Mouse (Mus musculus): Measurements from ENCODE around the gene Mbl2. TPM values are rescaled to one million over a fixed set of nuclear protein-coding genes. Genes with fewer than 3 reads are reported as not detected.
"Not testable (repeated sequence)": the region's sequence is repeated elsewhere in the genome, so short reads cannot be mapped to it uniquely, and the experiment has no call there.

Mbl2 gene
- total RNA-seq (2021): not detected
- long read RNA-seq, experiment 1: 0 reads
- long read RNA-seq, experiment 2: 0 reads

- DNase-seq: no peak
These were observed at the start of gene Mbl2 for GRCm38 (mm10) chr19:30232691-30233090. Gene Mbl2, plus strand, starts transcription at chr19:30232942.

- no peak for DNase-seq
These were observed 47.2 kb upstream of the Mbl2 start for GRCm38 (mm10) chr19:30185536-30185935.

GRCm38 (mm10) chr19:30187232-30187631 is 45.5 kb upstream of the Mbl2 start:
- no peak for DNase-seq

GRCm38 (mm10) chr19:30194999-30195398 is 37.7 kb upstream of the Mbl2 start:
- DNase-seq: no peak

- DNase-seq: no peak
These were observed 30.6 kb upstream of the Mbl2 start for GRCm38 (mm10) chr19:30202177-30202576.

GRCm38 (mm10) chr19:30205159-30205816 is 27.5 kb upstream of the Mbl2 start:
- DNase-seq: no peak

- DNase-seq: no peak
These were observed 26.9 kb upstream of the Mbl2 start for GRCm38 (mm10) chr19:30205874-30206273.

- no peak for DNase-seq
These were observed 25.8 kb upstream of the Mbl2 start for GRCm38 (mm10) chr19:30206981-30207380.

- not testable (repeated sequence) for DNase-seq
These were observed 23.7 kb upstream of the Mbl2 start for GRCm38 (mm10) chr19:30209006-30209405.

GRCm38 (mm10) chr19:30214026-30214425 is 18.7 kb upstream of the Mbl2 start:
- DNase-seq: no peak

GRCm38 (mm10) chr19:30215736-30216135 is 17.0 kb upstream of the Mbl2 start:
- DNase-seq: not testable (repeated sequence)

GRCm38 (mm10) chr19:30216186-30216585 is 16.6 kb upstream of the Mbl2 start:
- no peak for DNase-seq

GRCm38 (mm10) chr19:30217335-30217734 is 15.4 kb upstream of the Mbl2 start:
- no peak for DNase-seq

GRCm38 (mm10) chr19:30222593-30222992 is 10.1 kb upstream of the Mbl2 start:
- not testable (repeated sequence) for DNase-seq

GRCm38 (mm10) chr19:30229477-30229876 is 3.3 kb upstream of the Mbl2 start:
- DNase-seq: no peak

- no peak for DNase-seq
These were observed 1.7 kb downstream of the Mbl2 start for GRCm38 (mm10) chr19:30234416-30234815.

- DNase-seq: no peak
These were observed 14.6 kb downstream of the Mbl2 start for GRCm38 (mm10) chr19:30247359-30247758.

- DNase-seq: no peak
These were observed 16.1 kb downstream of the Mbl2 start for GRCm38 (mm10) chr19:30248822-30249221.

- no peak for DNase-seq
These were observed 19.5 kb downstream of the Mbl2 start for GRCm38 (mm10) chr19:30252253-30252652.

- no peak for DNase-seq
These were observed 23.6 kb downstream of the Mbl2 start for GRCm38 (mm10) chr19:30256339-30256738.

- no peak for DNase-seq
These were observed 48.4 kb downstream of the Mbl2 start for GRCm38 (mm10) chr19:30281125-30281524.

GRCm38 (mm10) chr19:30287899-30288490 is 55.3 kb downstream of the Mbl2 start:
- DNase-seq: no peak

All from gastrocnemius, postnatal 25 days (tissue).